Mouse (Mus musculus): ENCODE data around the gene Olfr1495.
"Not testable (repeated sequence)": the region's sequence is repeated elsewhere in the genome, so short reads cannot be mapped to it uniquely, and the experiment has no call there.

The Olfr1495 gene

DNA sequence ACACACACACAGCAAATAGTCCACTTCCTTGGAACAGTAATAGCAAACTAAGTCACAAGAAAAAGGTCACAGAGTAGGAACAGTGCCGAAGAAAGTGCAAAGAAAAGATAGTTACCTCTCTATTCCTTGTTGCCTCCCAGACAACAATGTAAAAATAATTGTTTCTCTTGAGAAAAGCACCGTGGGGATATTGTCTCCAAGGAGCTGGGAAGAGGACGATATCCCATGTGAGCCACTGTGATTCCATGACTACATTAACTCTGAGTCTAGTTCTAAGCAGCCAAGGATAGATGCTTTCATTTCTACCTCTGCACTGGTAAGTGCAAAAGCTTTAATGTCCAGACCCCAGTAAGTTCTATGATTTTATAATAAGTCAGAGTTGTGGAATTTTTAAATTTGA, at the start of gene Olfr1495:
Olfr1495 (plus strand) TSS at position 301 of the 400 bp plus-strand sequence.
- DNase-seq (ENCODE audit: low spot score) = no peak

- no peak for DNase-seq (ENCODE audit: low spot score)
Measured at GRCm38 (mm10) chr19:13722978-13723377, 41.4 kb upstream of the Olfr1495 start, which contains the start of gene Olfr1493-ps1. Gene Olfr1493-ps1 (plus strand): TSS chr19:13723278.

DNA sequence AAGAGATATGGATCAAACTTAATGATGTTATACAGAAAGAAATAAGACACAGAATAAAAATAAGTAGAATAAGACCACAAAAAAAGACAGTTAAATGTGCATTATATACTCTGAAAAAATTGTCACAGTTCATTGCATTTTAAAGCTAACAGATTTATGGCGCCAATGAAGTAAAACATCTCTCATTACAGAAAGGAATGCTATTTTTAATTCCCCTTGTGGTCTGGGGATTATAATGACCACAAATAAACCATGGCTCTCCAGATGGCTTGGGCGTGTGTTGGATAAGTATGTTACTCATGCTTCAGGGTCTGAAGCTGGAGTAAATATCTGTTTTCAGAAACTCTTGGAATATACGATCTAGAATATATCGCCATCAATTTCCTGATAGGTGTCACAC, 25.0 kb upstream of the Olfr1495 start, which contains the start of gene Olfr1494:
Olfr1494 (plus strand) TSS at position 301 of the 400 bp plus-strand sequence.
- DNase-seq (ENCODE audit: low spot score) = no peak

DNA sequence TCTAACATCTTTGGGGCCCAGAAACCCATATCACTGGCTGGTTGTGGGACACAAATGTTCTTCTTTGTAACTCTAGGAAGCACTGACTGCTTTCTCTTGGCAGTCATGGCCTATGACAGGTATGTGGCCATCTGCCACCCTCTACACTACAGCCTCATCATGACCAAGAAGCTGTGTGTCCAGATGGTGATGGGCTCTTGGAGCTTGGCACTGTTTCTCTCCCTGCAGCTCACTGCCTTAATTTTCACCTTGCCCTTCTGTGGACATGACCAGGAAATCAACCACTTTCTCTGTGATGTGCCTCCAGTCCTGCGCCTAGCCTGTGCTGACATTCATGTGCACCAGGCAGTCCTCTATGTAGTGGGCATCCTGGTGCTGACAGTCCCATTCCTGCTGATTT, 15.0 kb upstream of the Olfr1495 start:
- DNase-seq (ENCODE audit: low spot score) = no peak

- no peak for DNase-seq (ENCODE audit: low spot score)
Measured at GRCm38 (mm10) chr19:13768565-13769276, 4.3 kb downstream of the Olfr1495 start.

DNA sequence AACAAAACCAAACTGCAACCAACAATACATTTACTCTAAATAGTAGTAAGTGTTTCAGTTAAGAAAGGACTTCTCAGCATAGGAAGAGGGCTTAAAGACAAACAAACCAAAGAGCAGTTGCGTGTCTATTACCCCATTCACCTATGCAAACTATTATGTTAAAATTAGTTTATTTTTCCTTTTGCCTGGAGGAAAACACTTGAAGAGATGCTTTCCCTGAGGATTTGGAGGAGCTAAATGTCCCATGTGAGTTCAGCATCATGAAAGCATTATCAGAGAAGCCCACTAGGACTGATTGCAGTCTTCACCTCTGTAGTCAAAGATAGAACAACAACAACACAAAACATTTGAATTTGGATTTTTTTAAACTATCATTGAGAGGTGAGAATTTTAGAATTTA, 13.2 kb downstream of the Olfr1495 start, which contains the start of gene Olfr1496:
Olfr1496 (plus strand) TSS at position 301 of the 400 bp plus-strand sequence.
- DNase-seq (ENCODE audit: low spot score) = no peak

GRCm38 (mm10) chr19:13798102-13798501, 33.7 kb downstream of the Olfr1495 start, which contains the start of gene Olfr1497:
Gene Olfr1497 (minus strand): TSS chr19:13798202.
- no peak for DNase-seq (ENCODE audit: low spot score)

DNA sequence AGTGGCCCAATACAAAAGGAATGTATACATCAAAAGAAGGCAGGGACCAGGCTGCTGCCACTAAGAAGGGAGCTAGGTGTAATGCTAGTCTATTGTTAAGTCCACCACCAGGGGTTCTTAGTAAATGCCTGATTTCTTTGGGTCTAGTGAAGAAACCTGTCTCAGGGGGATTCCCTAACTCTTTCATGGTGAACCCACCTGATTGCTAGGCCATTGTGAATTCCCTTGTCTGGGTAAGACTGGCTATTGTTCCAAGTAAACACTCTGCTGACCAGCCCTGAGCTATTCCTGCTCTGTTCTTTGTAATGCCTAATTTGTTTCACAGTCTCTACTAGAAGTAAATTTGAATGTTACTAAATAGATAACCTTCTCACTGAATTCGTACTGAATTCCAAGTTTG, 41.1 kb downstream of the Olfr1495 start:
- not testable (repeated sequence) for DNase-seq (ENCODE audit: low spot score)

DNA sequence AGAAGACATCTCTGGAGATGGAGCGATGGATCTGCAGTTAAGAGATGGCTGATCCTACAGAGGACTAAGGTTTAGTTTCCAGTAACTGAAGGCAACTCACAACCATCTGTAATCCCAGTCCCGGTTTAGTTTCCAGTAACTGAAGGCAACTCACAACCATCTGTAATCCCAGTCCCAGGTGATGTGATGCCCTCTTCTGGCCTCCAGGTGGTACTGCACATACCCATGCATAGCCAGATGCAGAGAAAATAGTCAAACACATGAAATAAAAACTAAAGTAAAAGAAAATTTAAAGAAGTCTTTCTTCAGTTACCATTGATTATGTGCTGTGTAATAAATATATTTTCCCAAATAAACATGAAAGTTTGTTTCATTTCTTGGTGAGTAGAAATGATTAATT, 48.4 kb downstream of the Olfr1495 start:
- DNase-seq (ENCODE audit: low spot score) = no peak

GRCm38 (mm10) chr19:13818827-13819226, 54.4 kb downstream of the Olfr1495 start:
- peak; percentile 10 for DNase-seq (ENCODE audit: low spot score)

DNA sequence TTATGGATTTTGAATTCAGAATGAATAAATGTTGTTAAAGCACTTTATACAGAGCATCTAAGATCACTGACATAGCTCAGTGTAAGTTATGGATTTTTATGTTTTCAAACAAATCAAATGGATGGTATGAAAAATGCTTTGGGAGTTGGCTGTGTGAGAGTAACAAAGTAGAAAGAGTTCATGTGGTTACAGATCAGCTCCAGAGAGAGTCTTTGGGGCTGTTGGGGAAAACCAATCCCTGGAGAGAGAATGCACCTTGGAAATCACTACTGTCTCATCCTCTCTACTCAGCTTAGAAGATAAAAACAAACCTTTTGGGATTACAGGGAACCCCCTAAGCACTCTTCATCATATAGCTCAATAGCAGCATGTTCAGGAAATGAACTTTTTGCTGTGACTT, 54.9 kb downstream of the Olfr1495 start, which contains the start of gene Olfr1499:
Olfr1499 (minus strand) TSS at position 101 of the 400 bp plus-strand sequence.
- no peak for DNase-seq (ENCODE audit: low spot score)
